Mouse (Mus musculus): ENCODE data around the gene Baz1b.

GRCm38 (mm10) chr5:135196367-135196766 is 9.3 kb downstream of the Baz1b start:
- TF ChIP-seq TAL1 (IDR thresholded peaks at IDR 0.05; ENCODE audit: low read length) (no peak), GATA1 (IDR thresholded peaks at IDR 0.05; ENCODE audit: low read length) (no peak)

Measured in erythroblast, embryonic 14.5 days (primary cell).